Mouse (Mus musculus): ENCODE measurements around the gene Ednrb. TPM values are rescaled to one million over a fixed set of nuclear protein-coding genes. Genes with fewer than 3 reads are reported as not detected.

Gene Ednrb
- 31.2 and 37.4 TPM in 2 replicates for polyA plus RNA-seq (2015; fragmentation: Nextera tagmentation; extraction: Ambion mirVana)

- Histone ChIP-seq H3K9ac (0 out of 2 replicates have a peak within 1 kb of the TSS, but pooled peaks have one; percentile 16), H3K27ac (replicated peaks) (peak within 1 kb of the TSS; percentile 72), H3K4me2 (replicated peaks) (peak within 1 kb of the TSS; percentile 87), H3K9me3 (replicated peaks) (no peaks in the 10 kb centered on the region), H3K4me3 (replicated peaks) (peak within 1 kb of the TSS; percentile 50), H3K36me3 (no peaks in the 10 kb centered on the region), H3K4me1 (peaks cover 13% of the 10 kb centered on the region), H3K27me3 (no peaks in the 10 kb centered on the region; the same call in 1 of the 2 replicates)
- WGBS = under 1% methylated on average over 24 of the region's 24 CpGs
- no peak for ATAC-seq (ENCODE audit: insufficient number of reproducible peaks, low FRiP score, low TSS enrichment, low read depth)
These were observed at the start of gene Ednrb for GRCm38 (mm10) chr14:103844011-103844549. TSS of gene Ednrb (minus strand) at chr14:103844402.

DNA sequence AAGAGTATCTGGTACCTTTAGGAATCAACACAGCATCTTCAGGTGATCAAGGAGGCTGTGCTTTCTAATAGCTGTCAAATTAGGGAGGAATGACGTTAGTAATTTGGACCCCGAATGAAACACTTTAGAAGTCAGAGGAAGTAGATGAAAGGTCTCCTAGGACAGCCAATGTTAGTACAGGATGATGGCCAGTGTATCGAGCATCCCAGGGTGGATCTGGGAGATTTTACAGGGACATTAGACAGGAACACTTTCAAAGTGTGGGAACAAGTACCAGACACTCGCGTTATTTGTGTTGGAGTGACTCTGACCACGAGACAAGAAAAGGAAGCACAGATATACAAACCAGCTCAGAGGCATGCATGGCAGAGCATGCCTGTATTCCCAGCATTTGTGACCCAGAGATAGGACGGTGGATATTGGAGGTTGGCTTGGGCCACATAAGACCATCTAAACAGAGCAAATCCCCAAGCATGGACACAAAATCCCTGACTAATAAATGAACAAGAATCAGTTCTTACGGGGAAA is 48.3 kb upstream of the Ednrb start:
- Histone ChIP-seq H3K4me1 (no peaks in the 10 kb centered on the region), H3K4me3 (replicated peaks) (no peak overlapping the region), H3K9me3 (replicated peaks) (no peaks in the 10 kb centered on the region), H3K4me2 (replicated peaks) (no peak overlapping the region), H3K9ac (no peak overlapping the region), H3K36me3 (no peaks in the 10 kb centered on the region), H3K27me3 (no peaks in the 10 kb centered on the region), H3K27ac (replicated peaks) (no peak overlapping the region)
- no peak for ATAC-seq (ENCODE audit: insufficient number of reproducible peaks, low FRiP score, low TSS enrichment, low read depth)
- WGBS = 72% methylated on average over 8 of the region's 8 CpGs

DNA sequence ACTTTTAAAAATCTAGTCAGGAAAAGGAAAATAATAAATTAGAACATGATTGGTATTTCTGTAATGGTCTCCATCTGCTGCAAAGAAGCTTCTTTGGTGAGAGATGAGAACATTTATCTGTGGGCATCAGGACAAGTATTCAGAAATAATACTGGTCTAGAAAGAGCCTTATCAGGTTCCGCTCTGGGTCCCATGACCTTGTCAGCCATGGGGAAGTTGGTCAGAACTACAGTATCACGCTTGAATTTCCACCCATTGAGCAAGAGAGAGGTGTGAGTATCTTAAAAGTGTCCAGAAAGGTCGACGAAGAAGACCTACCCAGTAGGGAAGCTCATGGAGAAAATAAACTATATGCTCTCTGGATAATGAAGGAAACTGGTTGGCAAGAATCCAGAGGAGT is 46.6 kb upstream of the Ednrb start:
- H3K4me1 ChIP-seq = no peaks in the 10 kb centered on the region

GRCm38 (mm10) chr14:103884892-103885575 is 40.8 kb upstream of the Ednrb start:
- WGBS = 68% methylated on average over 7 of the region's 7 CpGs
- Histone ChIP-seq H3K36me3 (no peaks in the 10 kb centered on the region), H3K4me2 (replicated peaks) (no peak overlapping the region), H3K9ac (no peak overlapping the region), H3K27me3 (no peaks in the 10 kb centered on the region), H3K4me1 (no peaks in the 10 kb centered on the region), H3K4me3 (replicated peaks) (no peak overlapping the region), H3K9me3 (replicated peaks) (no peaks in the 10 kb centered on the region), H3K27ac (replicated peaks) (no peak overlapping the region)
- no peak for ATAC-seq (ENCODE audit: insufficient number of reproducible peaks, low FRiP score, low TSS enrichment, low read depth)

More for the DNA sequence above, 46.6 kb upstream of the Ednrb start:
- Histone ChIP-seq H3K9ac (no peak overlapping the region), H3K4me3 (replicated peaks) (no peak overlapping the region), H3K36me3 (no peaks in the 10 kb centered on the region), H3K4me2 (replicated peaks) (no peak overlapping the region), H3K27me3 (no peaks in the 10 kb centered on the region), H3K9me3 (replicated peaks) (no peaks in the 10 kb centered on the region), H3K27ac (replicated peaks) (no peak overlapping the region)
- 89% methylated on average over 4 of the region's 4 CpGs for WGBS
- no peak for ATAC-seq (ENCODE audit: insufficient number of reproducible peaks, low FRiP score, low TSS enrichment, low read depth)

GRCm38 (mm10) chr14:103882943-103883342 is 38.7 kb upstream of the Ednrb start:
- no peaks in the 10 kb centered on the region for H3K4me1 ChIP-seq
- H3K27ac ChIP-seq (replicated peaks) = no peak overlapping the region
- H3K9ac ChIP-seq = no peak overlapping the region
- WGBS = 73% methylated on average over 3 of the region's 3 CpGs
- ATAC-seq (ENCODE audit: insufficient number of reproducible peaks, low FRiP score, low TSS enrichment, low read depth) = no peak
- H3K36me3 ChIP-seq = no peaks in the 10 kb centered on the region
- no peak overlapping the region for H3K4me2 ChIP-seq (replicated peaks)
- no peak overlapping the region for H3K4me3 ChIP-seq (replicated peaks)
- H3K27me3 ChIP-seq = no peaks in the 10 kb centered on the region
- no peaks in the 10 kb centered on the region for H3K9me3 ChIP-seq (replicated peaks)

GRCm38 (mm10) chr14:103877117-103877516 is 32.9 kb upstream of the Ednrb start:
- H3K27ac ChIP-seq (replicated peaks) = no peak overlapping the region
- 84% methylated on average over 2 of the region's 2 CpGs for WGBS
- no peak overlapping the region for H3K4me3 ChIP-seq (replicated peaks)
- no peak overlapping the region for H3K9ac ChIP-seq
- no peaks in the 10 kb centered on the region for H3K4me1 ChIP-seq
- H3K36me3 ChIP-seq = no peaks in the 10 kb centered on the region
- no peak overlapping the region for H3K4me2 ChIP-seq (replicated peaks)
- H3K27me3 ChIP-seq = no peaks in the 10 kb centered on the region
- no peaks in the 10 kb centered on the region for H3K9me3 ChIP-seq (replicated peaks)
- ATAC-seq (ENCODE audit: insufficient number of reproducible peaks, low FRiP score, low TSS enrichment, low read depth) = no peak

- Histone ChIP-seq H3K9me3 (replicated peaks) (no peaks in the 10 kb centered on the region), H3K27me3 (no peaks in the 10 kb centered on the region), H3K36me3 (no peaks in the 10 kb centered on the region), H3K9ac (no peak overlapping the region), H3K4me1 (no peaks in the 10 kb centered on the region), H3K4me2 (replicated peaks) (no peak overlapping the region), H3K27ac (replicated peaks) (no peak overlapping the region), H3K4me3 (replicated peaks) (no peak overlapping the region)
- WGBS = 82% methylated on average over 3 of the region's 3 CpGs
- no peak for ATAC-seq (ENCODE audit: insufficient number of reproducible peaks, low FRiP score, low TSS enrichment, low read depth)
These were observed 32.4 kb upstream of the Ednrb start for GRCm38 (mm10) chr14:103876598-103876997.

DNA sequence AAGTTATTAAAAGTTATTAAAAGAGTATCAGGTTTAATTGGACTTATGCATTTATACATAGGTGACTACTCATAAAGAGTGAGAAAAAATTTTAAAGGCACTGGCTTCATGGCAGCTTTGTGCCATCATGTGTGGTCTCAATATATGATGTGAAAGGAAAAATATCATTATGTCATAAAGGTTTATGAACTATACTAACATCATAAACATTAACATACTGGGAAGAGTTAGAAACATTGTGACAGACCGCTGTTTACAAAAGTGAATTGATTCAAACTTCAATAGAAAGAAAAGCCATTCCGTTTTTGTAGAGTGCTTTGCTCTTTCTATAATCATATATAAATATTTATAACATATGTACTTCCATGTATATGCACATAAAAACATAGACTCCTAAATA is 22.4 kb upstream of the Ednrb start:
- no peak overlapping the region for H3K9ac ChIP-seq
- no peaks in the 10 kb centered on the region for H3K9me3 ChIP-seq (replicated peaks)
- H3K27me3 ChIP-seq = no peaks in the 10 kb centered on the region
- H3K36me3 ChIP-seq = no peaks in the 10 kb centered on the region
- no peaks in the 10 kb centered on the region for H3K4me1 ChIP-seq
- 83% methylated on average over 2 of the region's 2 CpGs for WGBS
- H3K27ac ChIP-seq (replicated peaks) = no peak overlapping the region
- ATAC-seq (ENCODE audit: insufficient number of reproducible peaks, low FRiP score, low TSS enrichment, low read depth) = no peak
- no peak overlapping the region for H3K4me3 ChIP-seq (replicated peaks)
- no peak overlapping the region for H3K4me2 ChIP-seq (replicated peaks)

GRCm38 (mm10) chr14:103865226-103865625 is 21.0 kb upstream of the Ednrb start:
- Histone ChIP-seq H3K36me3 (no peaks in the 10 kb centered on the region), H3K4me2 (replicated peaks) (no peak overlapping the region), H3K4me1 (no peaks in the 10 kb centered on the region), H3K4me3 (replicated peaks) (no peak overlapping the region), H3K9ac (no peak overlapping the region), H3K9me3 (replicated peaks) (no peaks in the 10 kb centered on the region), H3K27ac (replicated peaks) (no peak overlapping the region), H3K27me3 (no peaks in the 10 kb centered on the region)
- no peak for ATAC-seq (ENCODE audit: insufficient number of reproducible peaks, low FRiP score, low TSS enrichment, low read depth)
- WGBS = 42% methylated on average over 2 of the region's 2 CpGs

GRCm38 (mm10) chr14:103850071-103850845 is 6.1 kb upstream of the Ednrb start:
- H3K4me2 ChIP-seq (replicated peaks) = no peak overlapping the region
- H3K36me3 ChIP-seq = no peaks in the 10 kb centered on the region
- no peak overlapping the region for H3K4me3 ChIP-seq (replicated peaks)
- H3K4me1 ChIP-seq = no peaks in the 10 kb centered on the region
- H3K9ac ChIP-seq = no peak overlapping the region
- ATAC-seq (ENCODE audit: insufficient number of reproducible peaks, low FRiP score, low TSS enrichment, low read depth) = no peak
- no peaks in the 10 kb centered on the region for H3K27me3 ChIP-seq
- no peak overlapping the region for H3K27ac ChIP-seq (replicated peaks)
- WGBS = 78% methylated on average over 7 of the region's 7 CpGs
- no peaks in the 10 kb centered on the region for H3K9me3 ChIP-seq (replicated peaks)

DNA sequence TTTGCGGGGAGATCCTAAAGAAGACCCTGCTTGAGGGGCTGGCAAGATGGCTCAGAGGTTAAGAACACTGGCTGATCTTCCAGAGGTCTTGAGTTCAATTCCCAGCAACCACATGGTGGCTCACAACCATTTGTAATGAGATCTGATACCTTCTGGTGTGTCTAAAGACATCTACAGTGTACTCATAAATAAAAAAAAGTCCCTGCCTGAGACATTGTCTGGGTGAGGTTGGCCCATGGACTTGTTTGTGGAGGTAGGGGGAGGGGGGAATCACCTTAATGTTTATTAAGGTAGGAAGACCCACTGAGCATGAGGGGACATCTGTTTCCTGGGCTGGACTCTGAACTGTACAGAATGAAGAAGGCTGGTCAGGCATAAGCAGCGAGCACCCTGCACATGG is 1.5 kb upstream of the Ednrb start:
- no peak overlapping the region for H3K27ac ChIP-seq (replicated peaks)
- H3K9me3 ChIP-seq (replicated peaks) = no peaks in the 10 kb centered on the region
- no peak overlapping the region for H3K9ac ChIP-seq
- H3K4me1 ChIP-seq = peaks cover 13% of the 10 kb centered on the region
- no peaks in the 10 kb centered on the region; the same call in 1 of the 2 replicates for H3K27me3 ChIP-seq
- no peak overlapping the region for H3K4me3 ChIP-seq (replicated peaks)
- no peak for ATAC-seq (ENCODE audit: insufficient number of reproducible peaks, low FRiP score, low TSS enrichment, low read depth)
- WGBS = 86% methylated on average over 2 of the region's 2 CpGs
- H3K36me3 ChIP-seq = no peaks in the 10 kb centered on the region
- no peak overlapping the region for H3K4me2 ChIP-seq (replicated peaks)
